Mouse (Mus musculus) B cell, adult 2 months (primary cell): ENCODE results near the gene Kit.

Experiments used
- DNase-seq, 2 experiments: peaks; one replicate each; pipeline ENCODE4 v3.0.0; 2022

Gene Kit

DNA sequence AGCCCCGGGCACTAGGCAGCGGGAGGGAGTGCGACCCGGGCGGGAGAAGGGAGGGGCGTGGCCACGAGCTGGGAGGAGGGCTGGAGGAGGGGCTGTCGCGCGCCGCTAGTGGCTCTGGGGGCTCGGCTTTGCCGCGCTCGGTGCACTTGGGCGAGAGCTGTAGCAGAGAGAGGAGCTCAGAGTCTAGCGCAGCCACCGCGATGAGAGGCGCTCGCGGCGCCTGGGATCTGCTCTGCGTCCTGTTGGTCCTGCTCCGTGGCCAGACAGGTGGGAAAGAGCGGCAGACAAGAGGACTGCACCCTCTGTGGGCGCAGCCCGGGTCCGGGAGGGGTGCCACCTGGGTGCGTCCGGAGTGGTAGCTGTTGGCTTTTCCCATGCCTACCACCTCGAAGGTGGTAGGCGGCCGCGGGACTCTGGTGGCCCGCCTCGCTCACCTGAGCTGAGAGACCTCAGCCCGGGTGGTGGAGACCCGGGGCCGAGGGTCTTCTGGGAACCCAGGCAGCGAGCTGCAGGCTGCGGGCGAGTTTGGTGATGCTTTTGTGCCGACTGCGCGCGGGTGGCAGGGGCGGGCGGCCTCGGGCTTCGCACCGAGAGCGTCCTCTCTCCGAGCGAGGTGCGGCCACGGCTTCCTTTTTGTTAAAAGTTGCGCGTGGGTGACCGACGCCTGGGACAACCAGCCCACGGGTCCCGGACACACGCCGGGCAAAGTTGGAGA is at the start of gene Kit:
Kit (plus strand) TSS at position 65 of the 715 bp plus-strand sequence.
- no peak for DNase-seq

GRCm38 (mm10) chr5:75536156-75536555 is 38.6 kb upstream of the Kit start:
- DNase-seq: no peak

DNA sequence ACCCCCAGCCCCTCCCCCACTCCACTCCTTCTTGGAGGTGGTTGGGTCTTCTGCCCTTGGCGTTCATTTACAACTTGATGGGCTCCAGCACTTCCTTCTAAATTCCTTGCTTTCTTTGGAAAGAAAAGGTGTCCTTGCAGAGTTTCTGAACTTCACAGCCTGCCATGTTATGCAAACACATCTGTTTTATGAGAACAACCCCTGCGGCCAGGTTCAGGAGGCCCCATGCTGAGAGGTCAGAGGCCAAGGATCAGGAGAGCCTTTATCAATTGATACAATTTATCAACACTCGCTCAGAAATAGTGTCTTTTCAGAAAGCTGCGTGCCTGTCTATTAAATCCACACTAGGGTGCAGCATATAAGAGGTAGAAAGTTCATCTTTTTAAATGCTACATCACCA is 37.0 kb upstream of the Kit start:
- no peak for DNase-seq

GRCm38 (mm10) chr5:75538458-75538857 is 36.3 kb upstream of the Kit start:
- no peak for DNase-seq

- no peak for DNase-seq
These were observed 35.6 kb upstream of the Kit start for GRCm38 (mm10) chr5:75539098-75539497.

GRCm38 (mm10) chr5:75543757-75544156 is 31.0 kb upstream of the Kit start:
- DNase-seq: no peak

GRCm38 (mm10) chr5:75544472-75545264 is 30.0 kb upstream of the Kit start:
- DNase-seq: no peak

DNA sequence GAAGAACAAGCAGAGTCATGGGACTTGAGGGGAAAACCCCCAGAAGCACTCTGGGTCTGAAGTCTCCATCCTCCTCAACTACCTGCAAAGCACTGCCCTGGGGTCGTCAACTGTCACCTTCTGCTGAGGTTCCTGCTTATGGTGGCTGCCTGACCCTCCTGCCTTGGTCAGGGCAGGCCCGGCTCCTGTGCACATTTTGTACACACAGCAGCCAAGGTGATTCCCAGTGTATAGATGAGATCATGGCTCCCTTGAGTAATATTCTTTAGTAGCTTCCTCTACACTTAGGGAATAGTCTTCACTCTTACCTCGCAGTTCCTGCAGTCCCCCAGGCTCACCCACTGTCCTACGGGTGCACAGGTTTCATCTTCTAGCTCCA is 29.5 kb upstream of the Kit start:
- DNase-seq: no peak

DNA sequence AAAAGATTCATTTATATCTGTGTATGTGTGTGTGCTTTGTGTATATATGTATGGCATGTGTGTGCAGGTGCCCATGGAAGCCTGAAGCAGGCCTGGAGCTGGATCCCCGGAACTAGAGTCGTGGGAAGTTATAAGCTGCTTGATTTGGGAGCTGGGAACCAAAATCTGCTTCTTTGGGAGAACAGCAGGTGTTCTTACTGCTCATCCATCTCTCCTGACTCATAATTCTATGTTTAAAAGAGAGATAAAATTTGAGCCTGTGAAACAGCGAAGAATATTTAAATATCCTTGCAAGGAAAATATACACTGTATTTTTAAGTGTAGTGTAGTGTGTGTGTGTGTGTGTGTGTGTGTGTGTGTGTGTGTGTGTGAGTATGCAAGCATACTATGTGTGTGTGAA is 21.7 kb upstream of the Kit start:
- no peak for DNase-seq

DNA sequence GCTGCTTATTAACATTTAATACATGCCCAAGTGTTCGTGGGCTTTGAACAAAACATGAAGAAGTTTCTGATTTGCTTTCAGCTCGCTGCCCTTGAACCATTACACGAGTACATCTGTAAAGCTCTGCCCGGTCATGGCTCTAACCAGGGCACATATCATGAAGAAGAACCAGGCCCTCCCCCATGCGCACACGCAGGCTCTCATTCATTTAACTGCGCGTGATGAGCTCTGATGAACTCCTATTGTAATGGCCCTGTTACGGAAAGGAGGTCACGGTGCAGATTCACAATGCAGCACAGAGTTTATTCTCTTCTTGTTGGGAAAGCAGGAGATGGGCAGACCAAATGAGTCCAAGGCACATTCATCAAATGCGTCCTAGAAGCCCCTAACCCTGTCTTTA is 17.1 kb upstream of the Kit start:
- no peak for DNase-seq

DNA sequence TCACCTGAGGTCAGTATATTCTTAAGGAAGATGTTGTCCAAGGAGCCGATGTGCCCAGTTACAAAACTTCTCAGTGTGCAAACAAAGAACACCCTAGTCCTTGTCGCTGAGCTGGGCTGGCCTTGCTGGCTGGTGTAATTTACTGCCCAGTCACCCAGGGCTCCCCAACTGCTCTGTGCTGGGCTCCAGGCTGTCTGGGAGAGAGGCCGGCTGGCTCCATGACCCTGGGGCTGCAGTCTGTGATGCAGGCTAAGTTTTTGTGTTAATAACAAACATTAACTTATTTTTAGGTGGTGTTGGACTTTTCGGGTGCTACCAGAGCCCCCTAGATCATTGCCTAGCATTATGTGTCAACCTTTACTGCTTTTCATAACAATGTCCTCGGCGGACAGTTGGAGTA is 15.4 kb upstream of the Kit start:
- DNase-seq: no peak

DNA sequence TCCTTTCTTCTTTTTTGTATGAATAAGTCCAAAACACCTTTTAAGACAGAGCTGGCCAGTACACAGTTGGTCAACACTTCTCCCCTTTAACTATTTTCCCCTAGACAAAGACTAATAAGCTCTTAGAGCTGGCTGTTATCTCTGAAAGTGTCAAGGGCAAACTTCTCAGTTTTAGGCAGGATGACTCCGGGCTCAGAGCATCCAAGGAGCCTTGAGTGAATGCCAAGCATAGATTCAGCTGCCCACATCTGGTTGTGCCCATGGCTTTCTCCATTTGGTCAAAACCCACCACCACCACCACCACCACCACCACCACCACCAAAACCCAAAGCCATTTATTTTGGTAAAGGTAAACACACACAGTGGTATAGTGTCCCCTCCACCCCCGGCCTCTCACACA is 13.5 kb upstream of the Kit start:
- no peak for DNase-seq

DNA sequence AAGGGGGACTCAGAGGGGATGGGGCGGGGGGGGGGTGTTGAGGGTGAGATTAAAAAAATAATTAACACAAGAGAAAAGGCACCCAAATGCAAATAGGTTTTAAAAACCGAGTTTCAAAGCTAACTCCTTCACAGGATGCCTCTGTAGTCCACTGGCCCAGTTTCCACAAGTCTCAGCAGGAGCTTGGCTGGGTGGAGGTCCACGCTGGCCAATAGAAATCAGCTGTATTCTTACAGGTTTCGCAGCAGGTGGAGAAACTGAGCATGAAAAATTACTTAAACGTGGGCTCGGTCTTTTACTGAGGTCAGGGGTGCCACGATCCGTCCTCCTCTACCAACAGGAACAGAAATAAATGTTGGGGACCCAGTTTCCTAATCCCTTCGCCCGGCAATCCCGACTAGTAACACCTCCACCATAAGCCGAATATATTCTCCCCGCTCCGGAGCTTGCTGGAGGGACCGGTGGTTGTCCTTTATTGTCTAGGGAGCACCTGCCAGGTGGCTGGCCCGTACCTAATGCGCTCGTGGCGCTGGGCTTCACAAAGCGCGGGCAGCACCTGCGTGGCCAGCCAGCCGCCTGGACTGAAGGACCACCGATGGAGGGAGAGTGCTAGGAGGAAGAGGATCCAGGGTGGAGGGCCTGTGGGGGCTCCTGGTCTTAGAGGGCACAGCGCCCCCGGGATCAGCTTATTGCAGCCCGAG is 415 bp upstream of the Kit start:
- no peak for DNase-seq

GRCm38 (mm10) chr5:75575567-75576515 is 1.1 kb downstream of the Kit start:
- DNase-seq: no peak

DNA sequence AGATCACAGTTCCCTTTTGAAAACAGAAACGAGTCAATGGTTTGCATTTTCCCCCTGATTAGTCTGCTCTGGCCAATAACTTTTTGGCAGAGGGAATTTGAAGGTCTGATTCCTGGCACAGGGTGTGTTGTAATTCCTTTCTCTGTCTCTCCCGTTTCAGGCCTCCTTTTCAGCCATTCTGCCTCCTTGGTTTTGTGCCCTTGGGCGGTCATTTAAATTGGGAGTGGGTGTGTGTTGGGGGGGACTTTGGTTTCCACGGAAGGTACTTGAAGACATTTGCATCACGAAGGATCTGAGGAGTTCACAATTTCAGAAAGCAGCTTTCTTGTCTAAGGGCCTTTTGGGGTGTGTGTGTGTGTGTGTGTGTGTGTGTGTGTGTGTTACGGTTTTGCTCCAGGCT is 2.0 kb downstream of the Kit start:
- no peak for DNase-seq

DNA sequence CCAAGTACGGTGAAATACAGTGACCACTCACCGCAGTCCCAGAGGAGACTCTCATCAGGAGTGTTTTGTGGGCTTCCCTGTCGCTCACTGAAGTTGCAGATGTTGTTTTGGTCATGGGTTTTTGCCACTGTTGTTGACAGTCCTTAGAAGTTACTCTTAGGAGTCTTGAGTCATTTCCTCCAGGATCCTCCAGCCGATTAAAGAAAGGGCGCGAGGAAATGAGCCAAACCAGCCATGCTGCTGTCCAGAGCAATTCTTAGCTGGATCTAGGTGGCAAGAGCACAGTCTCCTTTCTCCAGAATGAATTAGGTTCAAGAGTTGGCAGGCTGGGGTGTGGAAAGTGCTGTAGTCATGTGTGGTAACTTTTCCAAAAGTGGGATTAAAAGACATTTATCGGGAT is 3.4 kb downstream of the Kit start:
- no peak for DNase-seq

- no peak for DNase-seq
These were observed 4.5 kb downstream of the Kit start for GRCm38 (mm10) chr5:75579244-75579643.

DNA sequence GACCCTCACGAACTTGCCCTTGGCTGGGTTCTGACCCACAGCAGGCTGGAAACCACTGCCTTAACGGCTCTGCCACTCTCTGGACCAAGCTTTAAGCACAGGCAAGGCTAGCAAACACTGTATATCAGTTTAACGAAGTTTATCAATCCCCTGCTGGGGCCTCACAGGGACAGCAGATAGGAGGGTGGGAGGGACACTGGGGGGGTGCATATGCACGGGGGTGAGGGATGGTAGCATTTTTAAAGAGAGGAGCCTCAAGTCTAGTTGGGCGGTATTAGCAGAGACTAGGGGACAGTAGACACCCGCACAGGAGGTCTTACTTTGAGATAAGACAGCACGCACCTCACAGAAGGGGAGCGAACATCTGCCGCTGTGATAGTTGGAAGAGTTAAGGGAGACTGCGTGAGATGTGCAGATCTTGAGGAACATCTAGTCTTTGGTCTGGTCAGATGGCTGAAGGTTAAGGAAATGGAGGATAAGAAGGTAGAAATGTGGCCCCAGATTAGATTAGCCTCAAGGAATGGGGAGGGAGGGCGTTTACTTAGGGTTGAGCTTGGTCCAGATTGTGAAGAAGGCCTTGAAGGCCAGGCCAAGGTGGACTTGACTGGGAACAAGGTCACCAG is 5.0 kb downstream of the Kit start:
- no peak for DNase-seq

DNA sequence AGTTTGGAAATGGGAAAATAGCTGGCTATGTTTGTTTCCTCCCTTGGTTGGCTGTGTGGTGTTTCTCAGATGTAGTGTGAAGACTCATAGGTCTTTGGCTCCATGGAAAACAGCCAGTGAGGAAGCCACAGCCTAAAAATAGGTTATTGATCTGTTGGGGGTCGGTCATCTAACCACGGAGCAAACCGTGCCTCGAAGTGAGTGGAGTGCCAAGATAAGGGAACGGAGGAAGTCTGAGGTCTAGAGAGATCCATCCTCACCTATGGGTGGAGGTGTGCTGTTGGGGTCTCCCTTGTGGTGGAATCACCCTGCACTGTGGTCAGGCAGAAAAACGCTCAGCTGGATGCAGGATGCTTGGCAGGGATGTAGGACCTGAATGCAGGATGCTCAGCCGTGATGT is 7.2 kb downstream of the Kit start:
- DNase-seq: no peak

- no peak for DNase-seq
These were observed 13.1 kb downstream of the Kit start for GRCm38 (mm10) chr5:75587781-75588180.

DNA sequence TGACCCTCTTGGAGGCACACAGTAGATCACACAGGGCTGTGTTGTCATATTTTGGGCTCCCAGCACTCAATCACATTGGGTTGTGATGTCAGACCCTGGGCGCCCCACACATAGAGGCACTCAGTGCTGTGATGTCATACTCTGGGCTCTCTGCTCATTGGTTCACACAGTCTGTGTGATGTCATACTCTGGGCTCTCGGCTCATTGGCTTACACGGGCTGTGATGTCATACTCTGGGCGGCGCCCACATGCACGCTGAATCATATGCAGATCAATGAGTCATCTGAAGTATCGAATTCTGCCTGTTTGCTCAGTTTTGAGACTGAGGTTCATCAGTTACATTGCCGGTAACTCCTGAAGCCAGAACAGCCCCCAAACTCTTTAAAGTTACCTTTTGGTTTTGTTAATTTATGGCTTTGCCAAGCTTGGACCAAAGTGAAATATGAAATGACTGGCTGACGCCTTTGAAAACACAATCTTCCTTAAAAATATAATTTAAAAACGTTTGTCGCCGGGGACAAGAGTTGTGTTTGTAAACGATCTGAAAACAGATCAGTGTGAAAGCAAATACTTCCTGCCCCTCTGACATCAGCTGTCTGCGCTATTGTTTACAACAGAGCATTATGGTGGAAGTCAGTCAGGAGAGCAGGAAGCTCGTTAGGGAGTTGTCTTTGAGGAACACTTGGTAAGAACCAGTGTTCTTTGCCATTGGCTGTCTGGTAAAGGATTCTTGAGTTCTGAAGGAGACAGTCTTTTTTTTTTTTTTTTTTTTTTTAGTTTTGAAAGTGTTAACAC is 15.0 kb downstream of the Kit start:
- no peak for DNase-seq

- no peak for DNase-seq
These were observed 16.2 kb downstream of the Kit start for GRCm38 (mm10) chr5:75590961-75591360.
